Mouse (Mus musculus) heart, embryonic 16.5 days (tissue): ENCODE data around the gene Efna2. TPM values are rescaled to one million over a fixed set of nuclear protein-coding genes. Genes with fewer than 3 reads are reported as not detected.
"Not testable (repeated sequence)": the region's sequence is repeated elsewhere in the genome, so short reads cannot be mapped to it uniquely, and the experiment has no call there.

Experiments used
- ATAC-seq: fragments of 200-750 bp; cut with Nextera tagmentation; replicated peaks from 2 replicates; pipeline ENCODE4 v1.8.0; 2017; ENCODE audit warnings: moderate number of reproducible peaks; ENCODE audit not compliant: insufficient read depth, low FRiP score; ENCODE audit errors: extremely low read depth
- H3K27ac ChIP-seq: fragments of 300-500 bp; sonication (generic); 2 replicates; pipeline ENCODE4 v1.5.1; 2014; ENCODE audit warnings: mild to moderate bottlenecking, low read length, control low read depth, moderate library complexity
- H3K27me3 ChIP-seq: fragments of 300-500 bp; sonication (generic); 2 replicates; pipeline ENCODE4 v1.6.1; 2014; ENCODE audit warnings: low read length, mixed read lengths; ENCODE audit not compliant: control insufficient read depth, insufficient read depth
- H3K36me3 ChIP-seq: fragments of 300-500 bp; sonication (generic); 2 replicates; pipeline ENCODE4 v1.6.1; 2014; ENCODE audit not compliant: control insufficient read depth, insufficient read depth
- H3K4me1 ChIP-seq: fragments of 300-500 bp; sonication (generic); 2 replicates; pipeline ENCODE4 v1.6.1; 2014; ENCODE audit warnings: low read length, mixed read lengths; ENCODE audit not compliant: control insufficient read depth, insufficient read depth
- H3K4me2 ChIP-seq: fragments of 300-500 bp; sonication (generic); 2 replicates; pipeline ENCODE4 v1.6.1; 2014; ENCODE audit warnings: low read depth, mild to moderate bottlenecking, control low read depth, low read length
- H3K4me3 ChIP-seq: fragments of 300-500 bp; sonication (generic); 2 replicates; pipeline ENCODE4 v1.5.1; 2014; ENCODE audit warnings: mild to moderate bottlenecking, control low read depth, low read length
- H3K9ac ChIP-seq: fragments of 300-500 bp; sonication (generic); 2 replicates; pipeline ENCODE4 v1.6.1; 2014; ENCODE audit warnings: low read length, control low read depth
- H3K9me3 ChIP-seq: fragments of 300-500 bp; sonication (generic); replicated peaks from 2 replicates; pipeline ENCODE4 v1.6.1; 2016; ENCODE audit warnings: low read length; ENCODE audit not compliant: control insufficient read depth
- WGBS: fragments of 180-500 bp; shearing (Covaris S2); extraction: QIAGEN DNeasy Blood & Tissue Kit; methylation state at CpG from one replicate; pipeline ENCODE4 v1.1.7; 2014; 5-methylcytosine and 5-hydroxymethylcytosine counted together
- polyA plus RNA-seq: library from polyadenylated mRNA; unstranded; fragments of >200 nt; fragmentation: Nextera tagmentation; extraction: Ambion mirVana; gene quantifications from 2 replicates; pipeline ENCODE4 v1.2.1, GENCODE M21; 2015

Efna2 gene
- polyA plus RNA-seq, 1 experiment from 2014 or later = 6.0 TPM

DNA sequence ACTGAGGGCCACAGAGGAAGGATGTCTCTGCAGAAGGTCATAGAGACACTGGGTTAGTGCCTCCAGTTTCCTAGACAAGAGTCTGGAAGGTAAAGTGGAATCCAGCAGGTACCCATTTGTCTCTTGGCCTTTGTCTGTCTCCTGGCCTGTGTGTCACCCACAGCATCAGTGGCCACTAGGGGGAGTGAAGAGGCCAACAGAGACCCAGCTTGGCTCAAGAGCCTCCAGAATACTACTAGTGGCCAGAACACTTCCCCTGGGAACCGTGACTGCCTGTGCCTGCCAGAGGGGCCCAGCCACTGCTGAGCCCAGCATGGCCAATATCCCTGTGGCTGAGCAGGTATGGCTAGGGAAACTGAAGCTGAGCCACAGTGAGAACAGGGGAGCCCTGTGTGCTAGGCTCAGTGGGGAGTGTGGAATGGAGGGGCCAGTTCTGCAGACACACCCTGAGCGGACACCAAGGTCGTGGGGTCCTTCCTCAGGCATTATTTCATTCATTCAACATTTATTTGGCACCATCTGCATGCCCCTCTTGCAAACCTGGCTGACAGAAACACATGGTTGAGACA lies 20.2 kb downstream of the Efna2 start:
- 50% methylated on average over 3 of the region's 3 CpGs for WGBS
- peaks cover 2% of the 10 kb centered on the region for H3K4me1 ChIP-seq
- ATAC-seq = peak; percentile 82
- no peak overlapping the region for H3K4me3 ChIP-seq
- no peaks in the 10 kb centered on the region for H3K36me3 ChIP-seq
- H3K27ac ChIP-seq = no peak overlapping the region
- no peaks in the 10 kb centered on the region for H3K9me3 ChIP-seq
- no peak overlapping the region for H3K4me2 ChIP-seq
- H3K27me3 ChIP-seq = 0 out of 2 replicates have a peak, but pooled peaks cover 4% of the 10 kb centered on the region
- H3K9ac ChIP-seq = no peak overlapping the region

DNA sequence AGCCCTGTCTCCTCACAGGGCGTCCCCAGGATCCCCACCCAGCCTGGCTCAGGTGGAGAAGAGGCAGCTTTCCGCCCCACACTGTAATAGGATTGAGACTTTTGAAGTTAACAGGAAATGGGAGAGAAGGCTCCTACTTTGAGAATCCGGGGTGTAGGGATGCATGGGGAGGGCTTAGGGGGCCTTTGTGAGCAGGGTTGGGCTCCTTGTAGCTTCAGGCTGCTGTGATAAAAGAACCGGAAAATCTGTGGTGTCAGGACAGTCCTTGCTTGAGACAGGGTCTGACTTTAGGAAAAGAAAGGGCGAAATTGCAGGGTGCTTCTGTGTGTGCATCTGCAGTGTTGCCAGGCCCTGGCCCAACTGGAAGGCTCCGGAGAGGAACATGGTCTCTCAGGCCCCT lies 21.2 kb downstream of the Efna2 start:
- Histone ChIP-seq H3K4me1 (peaks cover 2% of the 10 kb centered on the region), H3K4me2 (no peak overlapping the region), H3K27ac (no peak overlapping the region), H3K9me3 (no peaks in the 10 kb centered on the region), H3K9ac (no peak overlapping the region), H3K27me3 (0 out of 2 replicates have a peak, but pooled peaks cover 4% of the 10 kb centered on the region), H3K36me3 (no peaks in the 10 kb centered on the region), H3K4me3 (no peak overlapping the region)
- 64% methylated on average over 6 of the region's 6 CpGs for WGBS
- ATAC-seq = no peak

DNA sequence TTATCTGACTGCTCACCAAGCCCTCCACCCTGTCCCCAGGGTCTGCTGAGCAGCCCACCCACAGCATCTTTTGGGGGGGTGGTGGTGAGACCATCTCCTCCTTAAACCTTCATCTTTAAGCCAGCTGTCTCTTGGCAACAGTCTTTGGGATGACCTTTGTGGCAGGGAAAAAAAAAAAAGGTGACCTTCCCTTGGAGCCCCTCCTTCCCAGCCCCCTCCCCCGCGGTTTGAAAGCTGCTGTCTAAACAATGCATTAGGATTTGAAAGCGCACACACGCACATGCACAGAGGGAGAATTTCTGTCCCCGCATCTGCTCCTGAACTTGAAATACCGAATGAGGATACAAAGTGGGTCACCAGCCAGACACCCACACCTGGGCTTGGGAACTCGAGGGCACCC lies 24.8 kb downstream of the Efna2 start:
- no peak overlapping the region for H3K4me3 ChIP-seq
- no peak overlapping the region for H3K4me2 ChIP-seq
- H3K9me3 ChIP-seq = no peaks in the 10 kb centered on the region
- WGBS = 35% methylated on average over 7 of the region's 7 CpGs
- H3K9ac ChIP-seq = no peak overlapping the region
- H3K36me3 ChIP-seq = no peaks in the 10 kb centered on the region
- no peak for ATAC-seq
- no peaks in the 10 kb centered on the region; the same call in 1 of the 2 replicates for H3K27me3 ChIP-seq
- peaks cover 3% of the 10 kb centered on the region for H3K4me1 ChIP-seq
- no peak overlapping the region for H3K27ac ChIP-seq

DNA sequence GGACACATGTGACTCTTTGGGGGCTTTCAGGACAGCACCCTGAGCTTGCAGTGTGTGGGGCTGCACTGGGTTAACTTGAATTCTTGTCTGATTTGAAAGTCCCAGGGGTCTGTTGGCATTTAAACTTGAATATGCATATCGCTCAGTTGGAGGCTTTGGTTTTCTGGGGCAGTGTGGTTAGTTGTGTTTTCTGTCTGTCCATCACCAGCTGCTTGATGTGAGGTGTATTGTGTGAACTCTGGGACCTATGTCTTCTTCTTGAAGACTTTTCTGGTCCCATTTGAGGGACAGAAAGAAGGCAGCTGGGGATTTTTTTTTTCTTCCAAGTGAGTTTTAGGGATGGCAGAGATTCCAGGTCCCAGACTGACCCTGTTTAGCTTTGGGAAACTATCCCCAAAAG lies 27.9 kb downstream of the Efna2 start:
- no peak for ATAC-seq
- 0 out of 2 replicates have a peak, but pooled peaks cover 2% of the 10 kb centered on the region for H3K4me1 ChIP-seq
- no peaks in the 10 kb centered on the region for H3K9me3 ChIP-seq
- no peak overlapping the region for H3K9ac ChIP-seq
- H3K27ac ChIP-seq = no peak overlapping the region
- H3K4me2 ChIP-seq = no peak overlapping the region
- H3K36me3 ChIP-seq = no peaks in the 10 kb centered on the region
- WGBS = 81% methylated on average over 1 of the region's 1 CpGs
- no peaks in the 10 kb centered on the region; the same call in 1 of the 2 replicates for H3K27me3 ChIP-seq
- H3K4me3 ChIP-seq = no peak overlapping the region

DNA sequence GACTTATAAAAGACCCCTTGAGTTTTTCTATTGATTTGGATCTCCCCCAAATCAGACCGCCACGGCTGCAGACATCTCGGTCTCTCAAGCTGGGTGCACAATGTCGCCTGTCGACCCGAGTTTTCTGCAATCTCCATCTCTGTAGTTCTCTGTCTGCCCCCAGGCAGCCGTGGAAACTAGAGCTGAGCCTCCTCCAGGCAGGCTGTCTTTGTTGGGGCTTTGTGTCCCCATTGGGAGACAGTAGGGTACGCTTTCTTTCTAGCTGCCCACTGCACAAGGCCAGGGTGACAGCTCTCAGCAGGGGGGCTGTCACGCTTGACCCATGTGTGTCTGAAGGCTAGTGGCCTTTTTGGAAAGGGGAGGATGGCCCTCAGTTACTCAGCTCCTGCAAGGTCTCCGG lies 28.4 kb downstream of the Efna2 start:
- no peaks in the 10 kb centered on the region for H3K36me3 ChIP-seq
- WGBS = 74% methylated on average over 10 of the region's 10 CpGs
- H3K4me2 ChIP-seq = no peak overlapping the region

DNA sequence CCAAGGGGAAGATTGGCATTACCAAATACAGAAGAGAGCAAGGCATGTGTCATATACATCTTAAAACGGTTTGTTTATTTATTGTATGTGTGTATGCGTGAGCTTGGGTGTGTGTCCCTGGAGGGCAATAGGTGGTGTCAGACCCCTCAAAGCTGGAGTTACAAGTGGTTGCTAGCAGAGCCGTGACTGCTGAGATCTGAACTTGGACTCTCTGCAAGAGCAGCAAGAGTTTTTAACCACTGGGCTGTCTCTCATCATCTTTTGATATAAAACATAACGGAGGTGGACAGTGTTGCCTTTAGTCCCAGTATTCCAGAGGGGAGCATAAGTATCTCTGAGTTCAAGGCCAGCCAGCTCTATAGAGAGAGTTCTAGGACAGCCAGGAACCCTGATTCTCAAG lies 29.0 kb downstream of the Efna2 start:
- 76% methylated on average over 4 of the region's 4 CpGs for WGBS
- H3K4me1 ChIP-seq = 0 out of 2 replicates have a peak, but pooled peaks cover 2% of the 10 kb centered on the region
- no peak overlapping the region for H3K27ac ChIP-seq
- no peaks in the 10 kb centered on the region for H3K9me3 ChIP-seq
- no peak overlapping the region for H3K4me2 ChIP-seq
- ATAC-seq = no peak
- H3K4me3 ChIP-seq = no peak overlapping the region
- no peaks in the 10 kb centered on the region; the same call in 1 of the 2 replicates for H3K27me3 ChIP-seq
- no peaks in the 10 kb centered on the region for H3K36me3 ChIP-seq
- H3K9ac ChIP-seq = no peak overlapping the region

More for the DNA sequence above, 28.4 kb downstream of the Efna2 start:
- no peak overlapping the region for H3K9ac ChIP-seq
- no peak overlapping the region for H3K4me3 ChIP-seq
- H3K27ac ChIP-seq = no peak overlapping the region
- no peak for ATAC-seq
- no peaks in the 10 kb centered on the region for H3K9me3 ChIP-seq
- H3K27me3 ChIP-seq = no peaks in the 10 kb centered on the region; the same call in 1 of the 2 replicates
- 0 out of 2 replicates have a peak, but pooled peaks cover 2% of the 10 kb centered on the region for H3K4me1 ChIP-seq

DNA sequence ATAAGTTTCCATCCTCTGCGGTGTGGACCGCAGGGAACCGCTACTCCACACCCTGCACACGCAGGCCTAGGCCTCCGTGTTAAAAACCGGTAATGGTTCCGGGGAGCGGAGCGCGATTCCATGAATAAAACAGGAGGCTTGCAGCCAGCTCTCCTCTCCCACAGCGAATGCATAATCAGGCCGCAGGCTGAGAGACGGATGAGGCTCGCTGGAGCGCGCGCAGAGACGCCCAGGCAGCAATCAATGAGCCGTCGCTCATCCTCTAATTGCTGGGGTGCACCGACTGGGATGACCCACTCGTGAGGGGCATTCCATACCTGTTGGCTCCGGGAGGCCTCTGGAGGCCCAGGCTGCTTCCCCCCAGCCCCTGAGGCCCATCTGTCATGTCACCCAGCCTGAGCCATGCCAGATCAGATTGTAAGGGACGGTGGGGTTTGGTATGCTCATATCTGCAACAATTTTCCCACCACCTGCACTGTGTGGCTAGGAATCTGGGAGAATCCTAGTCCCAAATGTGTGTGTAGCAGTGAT lies 29.6 kb downstream of the Efna2 start:
- no peak overlapping the region for H3K4me2 ChIP-seq
- no peak for ATAC-seq
- no peaks in the 10 kb centered on the region for H3K9me3 ChIP-seq
- H3K36me3 ChIP-seq = no peaks in the 10 kb centered on the region
- H3K4me1 ChIP-seq = 0 out of 2 replicates have a peak, but pooled peaks cover 2% of the 10 kb centered on the region
- 29% methylated on average over 24 of the region's 24 CpGs for WGBS
- H3K27me3 ChIP-seq = no peaks in the 10 kb centered on the region; the same call in 1 of the 2 replicates
- no peak overlapping the region for H3K4me3 ChIP-seq
- peak overlapping the region; percentile 50; the same call in 1 of the 2 replicates for H3K9ac ChIP-seq
- no peak overlapping the region for H3K27ac ChIP-seq

DNA sequence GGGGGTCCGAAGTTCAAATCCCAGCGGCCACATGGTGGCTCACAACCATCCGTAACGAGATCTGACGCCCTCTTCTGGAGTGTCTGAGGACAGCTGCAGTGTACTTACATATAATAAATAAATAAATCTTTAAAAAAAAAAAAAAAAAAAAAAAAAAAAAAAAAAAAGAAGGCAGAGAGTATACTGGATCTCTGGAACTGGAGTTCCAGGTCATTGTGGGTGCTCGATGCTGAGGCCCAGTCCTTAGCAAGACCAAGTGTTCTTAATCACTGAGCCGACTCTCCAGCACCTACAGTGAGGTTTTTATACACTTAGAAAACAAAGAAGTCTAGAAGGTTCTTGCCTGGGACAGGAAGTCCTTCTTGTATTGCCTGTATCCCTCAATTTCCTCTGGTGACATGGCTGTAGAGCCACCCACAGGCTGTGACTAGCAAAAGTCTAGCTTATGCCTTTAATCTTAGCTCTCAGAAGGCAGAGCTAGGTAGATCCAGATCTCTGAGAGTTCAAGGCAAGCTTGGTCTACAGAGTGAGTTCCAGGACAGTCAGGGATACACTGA lies 32.3 kb downstream of the Efna2 start:
- H3K9ac ChIP-seq = not testable (repeated sequence)
- 78% methylated on average over 7 of the region's 7 CpGs for WGBS

DNA sequence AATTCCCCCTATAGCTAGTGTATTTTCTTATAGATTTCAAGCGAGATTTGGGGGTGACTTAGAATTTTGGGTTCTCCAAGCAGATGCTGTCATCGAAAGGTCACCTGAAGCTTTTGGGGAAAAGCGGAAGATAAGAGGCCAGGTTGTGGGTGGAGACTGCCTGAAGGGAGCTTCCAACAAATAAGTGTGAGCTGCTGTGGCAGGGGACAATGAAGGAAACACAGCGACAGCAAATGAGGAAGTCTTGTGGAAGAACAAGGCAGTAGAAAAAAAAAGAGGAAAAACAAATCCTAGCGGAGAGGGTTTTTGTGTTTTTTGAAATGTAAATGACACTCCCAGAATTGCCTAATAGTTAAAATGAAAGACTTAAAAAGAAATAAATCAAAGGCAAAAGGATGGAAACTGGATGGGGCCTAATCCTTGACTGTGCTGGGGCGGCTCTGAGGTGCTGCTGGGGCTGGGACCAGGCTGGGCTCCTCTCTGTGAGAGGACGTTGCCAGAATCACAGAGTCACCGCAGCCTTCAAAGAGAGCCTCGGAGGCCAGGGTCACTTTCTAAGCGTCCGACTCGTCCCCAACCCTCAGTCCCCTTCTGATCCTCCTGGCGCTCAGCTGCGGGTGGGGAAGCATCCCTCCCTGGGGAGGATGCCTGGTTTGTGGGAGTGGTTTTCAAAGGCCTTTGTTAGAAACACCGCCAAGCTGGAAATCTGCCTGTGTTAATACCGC lies 35.9 kb downstream of the Efna2 start:
- Histone ChIP-seq H3K27me3 (no peaks in the 10 kb centered on the region), H3K9me3 (no peaks in the 10 kb centered on the region), H3K27ac (no peak overlapping the region), H3K4me1 (no peaks in the 10 kb centered on the region), H3K4me3 (no peak overlapping the region), H3K9ac (no peak overlapping the region), H3K4me2 (no peak overlapping the region), H3K36me3 (no peaks in the 10 kb centered on the region)
- WGBS = 34% methylated on average over 16 of the region's 16 CpGs
- no peak for ATAC-seq

More for the DNA sequence above, 32.3 kb downstream of the Efna2 start:
- not testable (repeated sequence) for H3K27me3 ChIP-seq, H3K27ac ChIP-seq, ATAC-seq, H3K4me2 ChIP-seq, H3K9me3 ChIP-seq, H3K36me3 ChIP-seq, H3K4me1 ChIP-seq, H3K4me3 ChIP-seq
